Mouse (Mus musculus): ENCODE measurements at regions not wholly inside any gene's neighbourhood (a gene's known extent, or its start where the extent isn't known, plus 50 kb on each side); places are given as distances from the start of the nearest gene placed in this dataset.

DNA sequence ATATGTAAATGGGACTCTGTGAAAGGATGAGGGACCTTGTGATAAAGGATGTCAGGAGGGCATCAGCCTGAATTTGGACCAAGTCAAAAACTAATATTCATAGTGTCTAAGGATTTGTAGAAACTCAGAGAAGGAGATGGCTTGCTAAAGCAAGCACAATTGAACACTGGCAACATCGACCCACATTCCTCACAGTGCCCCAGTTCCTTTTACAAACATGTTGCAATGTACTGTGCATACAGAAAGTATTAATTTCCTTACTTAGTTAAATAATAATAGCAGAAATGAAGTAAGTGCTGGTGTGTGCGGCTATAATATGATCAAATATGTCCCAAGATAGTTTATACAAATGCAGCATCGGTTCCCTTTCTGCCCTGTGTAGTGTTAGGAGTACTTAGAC lies 841.3 kb upstream of the Lrrc6 start:
- no peak for TF ChIP-seq CTCF (IDR thresholded peaks at IDR 0.05; ENCODE audit: insufficient read depth, low read length)
- no peak for TF ChIP-seq POLR2A (IDR thresholded peaks at IDR 0.05; ENCODE audit: borderline replicate concordance, extremely low read depth, low read depth, low read length)

Measured in lung, adult 2 months (tissue).